Mouse (Mus musculus) spleen, adult 2 months (tissue): Measurements from ENCODE around the gene Ecsit. TPM values are rescaled to one million over a fixed set of nuclear protein-coding genes. Genes with fewer than 3 reads are reported as not detected.
"Not testable (repeated sequence)": the region's sequence is repeated elsewhere in the genome, so short reads cannot be mapped to it uniquely, and the experiment has no call there.

ENCODE experiments used
- DNase-seq, 2 experiments: peaks; one replicate each; pipeline versions ENCODE4 v3.0.0 to v3.0.0-alpha.2; 2012 to 2021; ENCODE audit warnings: low spot score in 2 of 2, low read depth in 1 of 2
- H3K27ac ChIP-seq: fragments of 200-500 bp; 2 replicates; pipeline ENCODE4 v1.5.1; 2012; ENCODE audit warnings: low read length, inconsistent platforms; ENCODE audit not compliant: insufficient read depth
- H3K27me3 ChIP-seq: fragments of 200-500 bp; 2 replicates; pipeline ENCODE4 v1.6.1; 2012; ENCODE audit warnings: mild to moderate bottlenecking, moderate library complexity, low read length, inconsistent platforms; ENCODE audit not compliant: control insufficient read depth, insufficient read depth
- H3K36me3 ChIP-seq: fragments of 200-500 bp; 2 replicates; pipeline ENCODE4 v1.6.1; 2012; ENCODE audit warnings: mild to moderate bottlenecking, low read length, inconsistent platforms; ENCODE audit not compliant: control insufficient read depth, insufficient read depth
- H3K4me1 ChIP-seq: fragments of 200-500 bp; 2 replicates; pipeline ENCODE4 v1.6.1; 2011; ENCODE audit warnings: inconsistent platforms; ENCODE audit not compliant: control insufficient read depth, insufficient read depth, insufficient read length
- H3K4me3 ChIP-seq: fragments of 200-500 bp; 2 replicates; pipeline ENCODE4 v1.5.1; 2011; ENCODE audit warnings: mild to moderate bottlenecking, inconsistent platforms; ENCODE audit not compliant: insufficient read depth, insufficient read length; ENCODE audit errors: extremely low read depth
- CTCF ChIP-seq: fragments of 200-500 bp; IDR thresholded peaks from 2 replicates; pipeline ENCODE4 v1.5.1; 2011; ENCODE audit warnings: mild to moderate bottlenecking, inconsistent platforms; ENCODE audit not compliant: insufficient read depth, insufficient read length, insufficient replicate concordance; ENCODE audit errors: extremely low read depth
- POLR2A ChIP-seq: fragments of 200-500 bp; IDR thresholded peaks from 2 replicates; pipeline ENCODE4 v1.6.1; 2011; ENCODE audit warnings: low read depth, low read length, inconsistent platforms
- WGBS: fragments of 180-500 bp; shearing (Covaris S2); methylation state at CpG from one replicate; pipeline ENCODE4 v1.1.7; 2018; 5-methylcytosine and 5-hydroxymethylcytosine counted together
- polyA plus RNA-seq: library from polyadenylated mRNA; depleted of rRNA; stranded (reverse); fragments of >200 nt; gene quantifications from 2 replicates; pipeline ENCODE4 v1.2.3, GENCODE M21; 2012

Ecsit gene
- polyA plus RNA-seq, 1 experiment, result 21.8 TPM

DNA sequence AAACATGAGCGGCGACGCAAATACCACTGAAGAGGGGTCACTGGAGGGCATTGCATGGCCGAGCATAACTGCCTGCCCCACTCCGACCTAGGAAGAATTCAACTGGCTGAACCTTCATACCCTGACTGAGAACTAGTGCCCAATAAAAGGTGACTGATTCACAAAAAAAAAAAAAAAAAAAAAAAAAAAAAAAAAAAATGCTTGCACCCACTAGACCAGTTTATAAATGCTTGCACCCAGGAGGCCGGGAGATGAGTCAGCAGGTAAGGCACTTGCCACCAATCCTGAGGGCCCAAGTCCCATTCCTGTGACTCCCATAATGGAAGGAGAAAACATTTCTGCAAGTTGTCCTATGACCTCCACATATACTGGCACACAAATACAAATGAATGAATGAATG lies 7.5 kb upstream of the Ecsit start:
- no peak for DNase-seq
- Histone ChIP-seq H3K4me1 (peaks cover 4% of the 10 kb centered on the region; the same call in 1 of the 2 replicates), H3K27me3 (0 out of 2 replicates have a peak, but pooled peaks cover 2% of the 10 kb centered on the region), H3K36me3 (no peaks in the 10 kb centered on the region), H3K27ac (no peak overlapping the region), H3K4me3 (no peak overlapping the region)
- TF ChIP-seq CTCF, result no peak
- no peak for TF ChIP-seq POLR2A
- 89% methylated on average over 6 of the region's 6 CpGs for WGBS

GRCm38 (mm10) chr9:22089986-22090385 lies 4.7 kb upstream of the Ecsit start:
- WGBS, result 89% methylated on average over 7 of the region's 7 CpGs
- no peak for DNase-seq
- Histone ChIP-seq H3K4me1 (peaks cover 4% of the 10 kb centered on the region; the same call in 1 of the 2 replicates), H3K4me3 (no peak overlapping the region), H3K27me3 (no peaks in the 10 kb centered on the region), H3K27ac (no peak overlapping the region), H3K36me3 (no peaks in the 10 kb centered on the region)
- TF ChIP-seq CTCF, result no peak
- no peak for TF ChIP-seq POLR2A

- Histone ChIP-seq H3K36me3 (no peaks in the 10 kb centered on the region), H3K4me3 (no peak overlapping the region), H3K27me3 (no peaks in the 10 kb centered on the region), H3K27ac (no peak overlapping the region), H3K4me1 (peaks cover 4% of the 10 kb centered on the region; the same call in 1 of the 2 replicates)
- no peak for TF ChIP-seq POLR2A
- no peak for TF ChIP-seq CTCF
- DNase-seq, result no peak
- 97% methylated on average over 7 of the region's 7 CpGs for WGBS
These were observed 4.0 kb upstream of the Ecsit start for GRCm38 (mm10) chr9:22089281-22089680.

DNA sequence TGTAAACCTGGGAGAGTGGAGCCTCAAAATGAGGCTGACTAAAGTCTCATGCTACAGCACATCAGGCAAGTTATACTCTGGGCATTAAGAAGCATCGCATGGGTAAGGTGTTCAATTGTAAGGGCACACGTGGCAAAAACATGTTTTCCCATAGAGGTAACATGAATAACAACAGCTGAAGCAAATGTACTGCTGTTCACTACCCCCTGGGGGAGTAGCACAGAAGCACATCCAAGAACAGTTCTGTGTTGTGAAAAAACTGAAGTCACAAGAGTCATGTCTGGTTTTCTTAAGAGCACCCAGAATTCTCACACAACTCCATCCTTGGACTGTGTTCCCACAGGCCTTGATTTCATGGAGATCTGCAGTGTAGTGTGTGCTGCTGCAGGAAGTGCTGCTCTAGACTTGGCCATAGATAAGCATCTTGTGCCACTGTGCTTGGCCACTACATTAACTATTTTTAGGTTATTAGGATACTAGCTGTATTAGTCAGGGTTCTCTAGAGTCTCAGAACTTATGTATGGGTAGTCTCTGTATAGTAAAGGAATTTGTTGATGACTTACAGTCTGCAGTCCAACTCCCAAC lies 1.9 kb upstream of the Ecsit start:
- H3K27ac ChIP-seq, result no peak overlapping the region
- no peak for TF ChIP-seq CTCF
- TF ChIP-seq POLR2A, result no peak
- 85% methylated on average over 2 of the region's 2 CpGs for WGBS
- no peaks in the 10 kb centered on the region for H3K27me3 ChIP-seq
- H3K4me3 ChIP-seq, result no peak overlapping the region
- H3K36me3 ChIP-seq, result no peaks in the 10 kb centered on the region
- DNase-seq, result no peak
- H3K4me1 ChIP-seq, result peaks cover 4% of the 10 kb centered on the region; the same call in 1 of the 2 replicates

- H3K27me3 ChIP-seq, result no peaks in the 10 kb centered on the region
- DNase-seq, result no peak
- no peak for TF ChIP-seq POLR2A
- TF ChIP-seq CTCF, result no peak
- no peaks in the 10 kb centered on the region for H3K36me3 ChIP-seq
- no peak overlapping the region for H3K27ac ChIP-seq
- 95% methylated on average over 6 of the region's 6 CpGs for WGBS
- H3K4me3 ChIP-seq, result peak overlapping the region; percentile 90; the same call in 1 of the 2 replicates
- peaks cover 4% of the 10 kb centered on the region; the same call in 1 of the 2 replicates for H3K4me1 ChIP-seq
These were observed 774 bp upstream of the Ecsit start for GRCm38 (mm10) chr9:22086012-22086411.

DNA sequence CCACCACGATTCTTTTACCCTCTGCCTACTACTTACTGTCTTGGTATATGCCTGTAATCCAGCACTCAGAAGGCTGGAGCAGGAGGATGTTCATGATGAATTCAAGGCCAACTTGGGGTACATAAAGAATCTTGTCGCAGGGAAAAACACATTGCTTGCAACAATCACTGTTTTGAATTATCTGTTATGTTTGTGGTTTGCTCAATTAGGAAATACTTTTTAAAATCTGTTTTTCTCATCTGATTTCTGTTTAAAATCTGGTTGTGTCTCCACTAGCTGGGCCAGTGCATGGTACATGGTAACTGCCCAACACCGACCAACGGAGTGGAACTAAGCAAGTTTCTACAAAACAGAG lies 594 bp downstream of the Ecsit start:
- DNase-seq, result no peak
- Histone ChIP-seq H3K4me1 (peaks cover 4% of the 10 kb centered on the region; the same call in 1 of the 2 replicates), H3K27me3 (no peaks in the 10 kb centered on the region), H3K36me3 (no peaks in the 10 kb centered on the region), H3K4me3 (peak overlapping the region; percentile 90), H3K27ac (no peak overlapping the region)
- 22% methylated on average over 4 of the region's 4 CpGs for WGBS
- TF ChIP-seq CTCF (no peak), POLR2A (no peak)

- no peak overlapping the region for H3K27ac ChIP-seq
- 96% methylated on average over 23 of the region's 23 CpGs for WGBS
- no peaks in the 10 kb centered on the region for H3K27me3 ChIP-seq
- H3K4me3 ChIP-seq, result no peak overlapping the region
- DNase-seq, result no peak
- H3K4me1 ChIP-seq, result no peaks in the 10 kb centered on the region; the same call in 1 of the 2 replicates
- no peak for TF ChIP-seq POLR2A
- TF ChIP-seq CTCF, result no peak
- peaks cover 8% of the 10 kb centered on the region for H3K36me3 ChIP-seq
These were observed 9.0 kb downstream of the Ecsit start for GRCm38 (mm10) chr9:22076223-22076622.

GRCm38 (mm10) chr9:22075778-22076177 lies 9.5 kb downstream of the Ecsit start:
- DNase-seq, H3K27me3 ChIP-seq, H3K36me3 ChIP-seq, H3K4me1 ChIP-seq, H3K4me3 ChIP-seq, H3K27ac ChIP-seq: not testable (repeated sequence)
- WGBS, result 83% methylated on average over 5 of the region's 5 CpGs
